Mouse (Mus musculus) MEL-GATA-1-ER (cell line): ENCODE results near the gene Vmn1r59.
"Not testable (repeated sequence)": the region's sequence is repeated elsewhere in the genome, so short reads cannot be mapped to it uniquely, and the experiment has no call there.

Experiments used
- DNase-seq: peaks from one replicate; pipeline ENCODE4 v3.0.0-alpha.2; 2012; ENCODE audit warnings: low read depth; ENCODE audit errors: extremely low read depth

The Vmn1r59 gene

DNA sequence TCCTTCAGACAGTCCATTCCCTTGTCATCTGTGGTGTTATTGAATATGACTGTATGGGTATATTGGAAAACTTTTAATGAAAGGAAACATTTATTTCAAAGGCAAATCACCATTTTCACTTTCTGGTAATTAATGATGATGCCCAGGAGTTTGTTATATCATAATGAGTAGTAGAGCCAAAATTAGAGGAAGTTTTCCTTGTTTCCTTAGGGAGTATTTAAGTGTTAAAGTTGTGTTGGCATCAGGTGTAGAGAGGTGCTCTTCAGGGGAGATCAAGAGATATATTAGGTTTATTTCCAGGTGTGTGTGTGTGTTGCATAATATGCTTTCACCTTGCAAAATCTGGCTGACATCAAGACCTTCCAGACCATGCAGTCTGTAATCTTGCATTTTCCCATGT is at the start of gene Vmn1r59:
Gene Vmn1r59 (minus strand): TSS at position 101 of the 400 bp plus-strand sequence.
- no peak for DNase-seq

DNA sequence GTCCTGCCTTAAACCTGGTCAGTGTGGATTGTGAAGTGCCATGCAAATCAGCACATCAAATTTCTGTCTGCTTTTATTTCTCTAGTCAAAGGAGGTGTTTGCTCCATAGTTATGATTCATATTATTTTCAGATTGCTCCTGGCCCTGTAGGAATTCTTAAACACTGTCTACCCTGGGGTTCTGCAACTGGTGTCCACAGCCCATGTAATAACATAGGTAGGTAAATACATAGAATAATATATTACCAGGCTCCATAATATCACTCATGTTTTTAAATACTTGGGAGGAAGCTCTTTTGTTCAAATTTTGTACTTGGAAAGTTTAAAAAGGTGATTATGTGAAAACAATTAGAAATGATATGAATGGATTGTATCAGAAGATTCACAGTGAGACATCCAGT is 37.3 kb upstream of the Vmn1r59 start, which contains the start of gene Vmn2r28:
Gene Vmn2r28 (minus strand): TSS at position 101 of the 400 bp plus-strand sequence.
- not testable (repeated sequence) for DNase-seq

- not testable (repeated sequence) for DNase-seq
Observed at GRCm38 (mm10) chr7:5454011-5454410, 2.6 kb downstream of the Vmn1r59 start.

DNA sequence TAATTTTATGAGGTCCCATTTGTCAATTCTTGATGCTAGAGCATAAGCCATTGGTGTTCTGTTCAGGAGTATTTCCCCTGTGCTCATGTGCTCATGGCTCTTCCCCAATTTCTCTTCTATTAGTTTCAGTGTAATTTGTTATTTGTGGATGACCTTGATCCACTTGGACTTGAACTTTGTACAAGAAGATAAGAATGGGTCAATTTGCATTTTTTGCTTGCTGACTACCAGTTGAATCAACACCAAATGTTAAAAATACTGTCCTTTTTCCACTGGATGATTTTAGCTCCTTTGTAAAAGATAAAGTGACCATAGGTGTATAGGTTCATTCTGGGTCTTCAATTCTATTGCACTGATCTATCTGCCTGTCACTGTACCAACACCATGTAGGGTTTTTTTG is 7.9 kb downstream of the Vmn1r59 start:
- DNase-seq: no peak

- not testable (repeated sequence) for DNase-seq
Observed at GRCm38 (mm10) chr7:5413296-5413695, 43.3 kb downstream of the Vmn1r59 start, which contains the start of gene Vmn1r58. Vmn1r58 (minus strand) TSS chr7:5413396.

GRCm38 (mm10) chr7:5406201-5406600 is 50.4 kb downstream of the Vmn1r59 start:
- no peak for DNase-seq
